Mouse (Mus musculus): ENCODE data around the gene Rnase4.

DNA sequence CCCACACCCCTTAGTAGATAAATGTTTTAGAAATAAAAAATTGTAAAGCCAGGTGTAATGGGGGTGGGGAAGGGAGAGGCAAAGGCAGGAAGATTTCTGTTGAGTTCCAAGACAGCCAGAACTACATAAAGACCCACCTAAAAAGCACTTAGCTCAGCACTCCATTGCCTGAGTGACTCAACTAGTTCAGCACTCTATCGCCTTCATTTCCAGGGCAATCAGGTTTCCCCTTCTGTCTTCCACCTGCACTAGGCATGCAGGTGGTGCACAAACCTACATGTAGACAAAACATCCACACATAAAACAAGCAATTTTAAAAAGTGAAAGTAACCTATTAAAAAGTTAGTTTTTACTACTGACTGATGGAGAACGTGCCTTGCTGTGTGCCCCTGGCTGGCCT is 5.8 kb upstream of the Rnase4 start:
- TF ChIP-seq CTCF (IDR thresholded peaks at IDR 0.05; ENCODE audit: extremely low read depth, insufficient read length, insufficient replicate concordance, low read depth, low read length) (no peak), POLR2A (IDR thresholded peaks at IDR 0.05; ENCODE audit: low read depth, low read length) (no peak)

Data from small intestine, adult 2 months (tissue).